Mouse (Mus musculus) lung, postnatal 10 days (tissue): ENCODE data around the gene Nras.
A peak's percentile ranks its signal among the peaks of the same experiment; 100 is the strongest.

ENCODE experiments used
- DNase-seq: peaks from one replicate; pipeline ENCODE4 v3.0.0; 2021

Gene Nras

DNA sequence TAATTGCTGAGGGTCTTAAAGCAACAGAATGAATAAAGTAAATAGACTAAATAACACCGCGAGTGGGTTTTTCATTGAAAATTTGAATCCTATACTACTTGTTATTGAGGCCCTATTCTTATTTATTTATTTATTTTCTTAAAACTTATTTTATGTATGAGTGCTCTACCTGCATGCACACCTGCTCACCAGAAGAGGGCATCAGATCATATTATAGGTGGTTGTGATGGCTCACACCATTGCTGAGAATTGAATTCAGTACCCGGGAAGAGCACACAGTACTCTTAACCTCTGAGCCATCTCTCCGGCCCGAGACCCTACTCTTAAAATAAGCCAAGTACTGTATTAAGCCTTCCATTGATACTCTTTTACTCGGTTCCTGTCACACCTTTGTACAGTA lies 41.6 kb downstream of the Nras start:
- no peak for DNase-seq

DNA sequence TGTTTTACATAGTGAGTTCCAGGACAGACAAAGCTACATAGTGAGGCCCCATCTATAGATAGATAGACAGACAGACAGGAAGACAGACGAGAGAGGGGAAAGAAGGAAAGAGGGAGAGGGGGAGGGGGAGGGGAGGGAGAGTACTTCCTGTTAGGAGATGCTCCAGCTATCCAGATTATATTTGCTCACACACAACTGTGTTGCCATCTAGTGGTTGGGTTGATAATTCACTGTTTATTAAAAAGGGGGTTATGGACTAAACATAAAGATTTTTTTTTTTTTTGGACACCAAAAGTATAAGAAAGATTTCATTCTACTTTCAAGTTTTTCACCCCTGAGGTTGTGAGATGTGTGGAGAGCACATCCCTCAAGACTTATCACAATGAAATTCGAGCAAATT lies 42.6 kb downstream of the Nras start:
- DNase-seq, result no peak

DNA sequence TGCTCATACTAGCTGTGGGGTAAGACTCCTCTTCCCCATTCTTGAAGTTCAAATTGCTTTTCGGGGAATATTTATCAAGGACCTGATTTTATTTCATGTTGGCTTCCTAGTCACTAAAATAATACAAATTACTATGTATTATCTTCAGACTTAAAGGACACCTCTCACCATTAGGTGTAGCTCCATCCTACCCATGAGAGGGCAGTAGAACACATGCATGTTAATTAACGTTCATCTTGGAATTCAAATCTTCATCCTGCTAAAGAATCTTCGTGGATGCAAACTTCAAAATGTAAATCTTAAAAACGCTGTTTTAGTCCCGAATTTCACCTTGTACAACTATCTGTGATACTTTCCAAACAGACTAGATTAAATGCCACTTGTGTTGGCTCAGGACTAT lies 43.1 kb downstream of the Nras start:
- no peak for DNase-seq

DNA sequence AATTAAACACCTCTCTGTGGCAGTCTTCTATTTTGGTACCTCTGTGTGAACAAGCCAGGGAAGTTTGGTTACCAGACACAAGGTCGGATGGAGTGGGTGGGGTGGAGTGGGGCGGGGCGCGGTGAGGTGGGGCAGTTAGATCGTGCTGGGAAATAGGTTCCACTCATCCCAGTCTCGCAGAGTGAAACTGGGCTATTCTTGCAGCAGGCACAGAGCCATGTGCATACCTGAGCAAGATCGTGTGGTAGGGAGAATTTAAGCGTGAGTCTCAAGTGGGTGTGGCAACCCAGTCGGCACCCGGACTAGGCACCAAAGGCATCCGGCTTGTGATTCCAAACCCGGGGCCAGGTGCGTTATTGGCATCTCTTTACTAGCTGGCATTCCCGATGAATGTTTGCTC lies 43.8 kb downstream of the Nras start:
- DNase-seq, result no peak

DNA sequence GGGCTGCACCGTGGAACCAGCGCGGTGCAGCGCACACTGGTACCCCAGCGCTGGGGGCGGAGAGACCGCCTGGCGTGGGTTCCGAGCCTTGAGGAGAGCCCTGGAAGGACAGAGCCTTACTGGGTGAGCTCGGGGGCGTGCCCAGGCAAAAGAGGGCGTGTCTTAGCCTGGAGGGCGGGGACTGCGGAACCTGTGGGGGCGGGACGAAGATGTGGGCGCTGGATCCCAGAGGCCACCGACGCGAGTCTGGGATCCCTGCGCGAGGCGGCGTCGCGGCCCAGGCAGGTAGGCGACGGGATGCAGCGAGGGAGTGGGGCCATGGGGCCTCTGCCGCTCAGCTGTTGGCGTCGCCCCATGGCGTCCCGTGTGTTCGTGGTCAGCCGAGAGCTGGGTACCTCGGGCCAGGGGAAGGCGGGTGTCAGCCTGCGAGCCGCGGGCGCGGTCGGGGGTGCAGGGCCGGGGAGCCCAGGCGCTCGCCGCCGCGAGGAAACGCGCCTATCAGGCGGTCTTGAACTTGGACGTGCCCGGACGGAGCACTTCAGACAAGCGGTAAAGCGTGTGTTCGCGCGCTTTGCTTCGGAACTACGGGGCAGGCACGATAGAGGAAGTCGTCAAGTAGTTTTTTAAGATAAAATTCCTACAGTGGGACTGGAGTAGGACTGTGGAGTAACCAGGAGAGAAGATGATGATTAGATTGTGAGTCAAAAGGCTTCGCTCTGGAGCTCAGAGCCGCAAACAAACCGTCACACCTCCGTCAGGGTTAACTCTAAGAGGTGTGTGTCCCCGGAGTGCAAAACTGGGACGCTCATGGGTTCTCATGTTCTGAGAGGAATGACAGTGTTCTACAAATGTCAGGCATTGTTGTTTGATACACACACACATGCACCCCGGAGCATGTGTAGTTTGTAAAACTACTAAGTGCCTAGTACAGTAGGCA lies 44.6 kb downstream of the Nras start, which contains the start of gene Dennd2c:
Gene Dennd2c (plus strand): TSS at position 151 of the 937 bp plus-strand sequence.
- DNase-seq, result peak; percentile 98

DNA sequence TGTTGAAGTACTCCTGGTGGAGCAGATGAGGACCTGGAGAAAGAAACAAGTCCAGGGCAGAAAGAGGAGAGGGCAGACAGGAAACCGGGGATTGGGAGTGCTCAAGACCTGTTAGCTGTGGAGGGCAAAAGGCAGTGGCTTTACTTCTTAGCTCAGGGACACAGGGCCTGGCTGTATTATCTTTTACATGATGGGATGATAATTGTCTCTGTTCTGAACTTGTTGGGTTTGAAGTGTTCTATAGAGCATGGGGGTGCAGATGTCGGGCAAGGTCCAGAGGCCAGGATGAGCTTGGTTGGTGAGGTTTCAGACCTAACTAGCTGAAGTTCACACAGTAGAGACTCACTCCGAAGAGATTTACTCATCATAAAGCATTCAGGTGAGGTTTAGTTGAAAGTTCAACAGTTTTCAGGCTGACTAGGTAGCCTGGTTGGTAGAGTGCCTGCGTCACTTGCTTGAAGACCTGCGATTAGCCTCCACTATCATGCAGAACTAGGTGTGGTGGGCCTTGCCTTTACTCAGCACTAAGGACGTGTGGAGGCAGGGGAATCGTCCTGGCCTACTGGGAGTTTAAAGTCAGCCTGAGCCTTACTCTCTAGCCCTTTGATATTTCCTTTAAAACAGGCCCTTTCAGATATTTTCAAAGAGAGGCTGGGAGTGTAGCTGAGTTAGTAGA lies 49.6 kb downstream of the Nras start:
- no peak for DNase-seq

DNA sequence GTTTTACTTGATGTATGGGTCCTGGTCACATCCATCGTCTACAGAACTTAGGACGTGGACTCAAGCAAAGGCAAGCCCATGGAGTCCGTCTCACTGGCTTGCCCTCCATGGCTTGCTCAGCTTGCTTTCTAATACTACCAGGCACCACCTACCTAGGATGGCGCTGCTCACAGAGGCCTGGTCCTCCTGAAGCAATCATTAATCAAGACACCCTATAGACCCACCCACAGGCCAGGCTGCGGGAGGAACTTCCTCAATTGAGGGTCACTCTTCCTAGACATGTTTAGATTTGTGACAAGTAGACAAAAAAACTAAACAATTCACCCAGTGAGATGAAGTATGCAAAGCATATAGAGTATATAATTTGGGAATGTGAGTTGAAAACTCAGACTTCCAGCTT lies 54.1 kb downstream of the Nras start:
- DNase-seq, result no peak
